Mouse (Mus musculus) ES-Bruce4 (cell line): Measurements from ENCODE around the gene Mamdc2.

Experiments used
- CTCF ChIP-seq: IDR thresholded peaks from one replicate; pipeline ENCODE4 v1.8.1; 2011; ENCODE audit warnings: low read depth, low read length
- EP300 ChIP-seq: IDR thresholded peaks from 2 replicates; pipeline ENCODE4 v1.6.1; 2011; ENCODE audit warnings: low read depth, low read length; ENCODE audit not compliant: insufficient read depth
- POLR2A ChIP-seq: IDR thresholded peaks from one replicate; pipeline ENCODE4 v1.8.1; 2011; ENCODE audit warnings: low read length; ENCODE audit not compliant: insufficient read depth

GRCm38 (mm10) chr19:23435731-23436130 lies 12.5 kb downstream of the Mamdc2 start:
- TF ChIP-seq CTCF (no peak), POLR2A (no peak), EP300 (no peak)
